Mouse (Mus musculus): Measurements from ENCODE around the gene 4930407I10Rik. TPM values are rescaled to one million over a fixed set of nuclear protein-coding genes. Genes with fewer than 3 reads are reported as not detected.

4930407I10Rik gene
- polyA plus RNA-seq, 1 experiment from 2014 or later = not detected

DNA sequence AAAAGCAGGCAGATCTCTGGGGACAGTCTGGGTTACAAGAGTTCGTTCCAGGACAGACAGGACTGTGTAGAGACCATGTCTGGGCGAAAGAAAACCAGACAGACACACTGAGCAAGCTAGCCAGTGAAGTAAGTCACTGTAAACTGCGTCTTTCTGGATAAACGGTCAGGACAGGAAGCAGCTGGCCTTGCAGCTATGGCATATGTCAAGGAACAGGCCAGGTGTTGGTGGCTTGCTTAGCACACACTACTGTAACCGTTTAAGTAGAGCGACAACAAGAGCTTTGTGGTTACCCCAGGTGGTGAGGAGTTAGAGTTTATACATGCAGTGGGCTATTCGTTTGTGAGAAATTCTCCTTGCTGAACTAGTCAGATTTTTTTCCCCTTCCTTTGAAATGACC is 31.2 kb upstream of the 4930407I10Rik start:
- no peak for TF ChIP-seq CTCF (IDR thresholded peaks at IDR 0.05; ENCODE audit: low read depth)
- Histone ChIP-seq H3K27ac (no peak overlapping the region), H3K36me3 (ENCODE audit: insufficient read depth, low read length) (peaks cover 27% of the 10 kb centered on the region), H3K9ac (ENCODE audit: low read depth, low read length) (no peak overlapping the region), H3K27me3 (ENCODE audit: insufficient read depth, low read length) (no peaks in the 10 kb centered on the region), H3K4me3 (replicated peaks; ENCODE audit: low read depth, low read length) (no peak overlapping the region), H3K4me2 (ENCODE audit: low read length) (no peak overlapping the region), H3K9me3 (replicated peaks; ENCODE audit: low read length) (no peaks in the 10 kb centered on the region), H3K4me1 (replicated peaks; ENCODE audit: insufficient read depth, low read length) (no peaks in the 10 kb centered on the region)
- WGBS = 86% methylated on average over 7 of the region's 7 CpGs
- no peak for ATAC-seq (replicated peaks; ENCODE audit: low FRiP score, low read depth)
- DNase-seq (ENCODE audit: low spot score) = no peak

DNA sequence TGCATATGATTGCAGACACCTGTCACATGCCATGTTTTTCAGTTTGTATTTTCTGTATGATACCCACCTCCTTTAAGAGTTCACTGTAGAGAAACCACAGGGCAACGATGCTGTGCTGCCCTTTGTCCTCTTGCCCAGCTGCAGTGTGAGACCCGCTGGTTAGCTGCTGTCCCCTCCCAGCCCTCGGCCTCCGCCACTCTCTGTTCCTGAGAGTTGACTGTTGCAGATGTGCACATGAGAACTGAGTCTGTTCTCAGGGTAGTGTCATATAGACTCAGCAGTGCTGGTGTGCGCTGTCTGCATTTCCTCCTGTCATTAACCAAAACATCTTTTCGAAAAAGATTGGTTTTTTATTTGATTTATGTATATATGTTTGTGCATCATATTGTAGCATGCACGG is 26.6 kb upstream of the 4930407I10Rik start:
- no peak for ATAC-seq (replicated peaks; ENCODE audit: low FRiP score, low read depth)
- H3K27me3 ChIP-seq (ENCODE audit: insufficient read depth, low read length) = no peaks in the 10 kb centered on the region
- WGBS = 86% methylated on average over 7 of the region's 7 CpGs
- H3K4me2 ChIP-seq (ENCODE audit: low read length) = no peak overlapping the region
- no peaks in the 10 kb centered on the region for H3K9me3 ChIP-seq (replicated peaks; ENCODE audit: low read length)
- no peak for TF ChIP-seq CTCF (IDR thresholded peaks at IDR 0.05; ENCODE audit: low read depth)
- H3K4me1 ChIP-seq (replicated peaks; ENCODE audit: insufficient read depth, low read length) = no peaks in the 10 kb centered on the region
- H3K4me3 ChIP-seq (replicated peaks; ENCODE audit: low read depth, low read length) = no peak overlapping the region
- no peak overlapping the region for H3K9ac ChIP-seq (ENCODE audit: low read depth, low read length)
- no peak overlapping the region for H3K27ac ChIP-seq
- no peak for DNase-seq (ENCODE audit: low spot score)
- H3K36me3 ChIP-seq (ENCODE audit: insufficient read depth, low read length) = peaks cover 5% of the 10 kb centered on the region; the same call in 1 of the 2 replicates

DNA sequence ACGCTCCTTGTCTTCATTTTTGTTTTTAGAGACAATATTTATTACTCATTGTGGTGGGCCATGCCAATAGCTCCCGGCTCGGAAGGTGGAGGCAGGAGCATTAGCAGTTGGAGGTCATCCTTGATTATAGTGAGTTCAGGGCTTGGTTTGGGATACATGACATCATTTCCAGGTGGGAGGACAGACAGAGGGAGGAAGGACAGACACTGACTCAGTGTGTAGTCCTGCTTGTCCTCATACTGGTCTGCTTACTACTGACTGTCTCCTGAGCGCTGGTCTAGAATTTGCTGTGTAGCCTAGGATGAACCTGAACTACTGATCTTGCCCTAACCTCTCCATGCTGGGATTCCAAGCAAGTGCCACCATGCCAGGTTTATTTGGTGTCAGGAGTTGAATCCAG is 25.2 kb upstream of the 4930407I10Rik start, which contains the start of gene Desi1:
Desi1 (minus strand) TSS at position 101 of the 400 bp plus-strand sequence.
- TF ChIP-seq CTCF (IDR thresholded peaks at IDR 0.05; ENCODE audit: low read depth) = no peak
- 79% methylated on average over 4 of the region's 4 CpGs for WGBS
- H3K27me3 ChIP-seq (ENCODE audit: insufficient read depth, low read length) = no peaks in the 10 kb centered on the region

DNA sequence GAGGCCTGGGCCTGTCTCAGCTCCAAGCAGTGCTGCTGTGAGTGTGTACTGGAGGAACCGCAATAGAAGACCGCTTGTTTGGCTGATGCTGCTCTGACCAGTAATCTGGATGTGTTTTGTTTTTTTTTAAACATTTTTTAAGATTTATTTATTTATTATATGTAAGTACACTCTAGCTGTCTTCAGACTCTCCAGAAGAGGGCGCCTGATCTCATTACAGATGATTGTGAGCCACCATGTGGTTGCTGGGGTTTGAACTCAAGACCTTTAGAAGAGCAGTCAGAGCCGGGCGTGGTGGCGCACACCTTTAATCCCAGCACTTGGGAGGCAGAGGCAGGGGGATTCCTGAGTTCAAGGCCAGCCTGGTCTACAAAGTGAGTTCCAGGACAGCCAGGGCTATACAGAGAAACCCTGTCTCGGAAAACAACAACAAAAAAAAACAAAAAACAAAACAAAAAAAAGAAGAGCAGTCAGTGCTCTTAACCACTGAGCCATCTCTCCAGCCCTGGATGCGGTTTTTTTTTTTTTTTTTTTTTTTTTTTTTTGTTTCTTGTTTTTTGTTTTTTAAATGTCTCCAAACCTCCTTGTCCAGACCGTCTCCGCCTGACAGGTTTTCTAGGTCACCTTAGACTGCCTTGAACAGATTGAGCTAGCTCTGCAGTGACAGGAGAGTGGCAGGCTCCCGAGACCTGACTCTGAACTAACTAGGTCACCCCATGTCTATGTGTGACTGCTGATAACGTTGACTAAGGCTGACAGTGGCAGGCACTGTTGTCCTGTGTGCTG is 22.9 kb upstream of the 4930407I10Rik start:
- H3K4me2 ChIP-seq (ENCODE audit: low read length) = no peak overlapping the region
- no peak overlapping the region for H3K27ac ChIP-seq
- H3K4me1 ChIP-seq (replicated peaks; ENCODE audit: insufficient read depth, low read length) = no peaks in the 10 kb centered on the region
- WGBS = 78% methylated on average over 12 of the region's 12 CpGs
- peaks cover 15% of the 10 kb centered on the region; the same call in 1 of the 2 replicates for H3K36me3 ChIP-seq (ENCODE audit: insufficient read depth, low read length)
- no peak for ATAC-seq (replicated peaks; ENCODE audit: low FRiP score, low read depth)
- TF ChIP-seq CTCF (IDR thresholded peaks at IDR 0.05; ENCODE audit: low read depth) = peak; percentile 60
- DNase-seq (ENCODE audit: low spot score) = peak; percentile 60
- no peak overlapping the region for H3K9ac ChIP-seq (ENCODE audit: low read depth, low read length)
- no peak overlapping the region for H3K4me3 ChIP-seq (replicated peaks; ENCODE audit: low read depth, low read length)
- H3K9me3 ChIP-seq (replicated peaks; ENCODE audit: low read length) = no peaks in the 10 kb centered on the region
- H3K27me3 ChIP-seq (ENCODE audit: insufficient read depth, low read length) = no peaks in the 10 kb centered on the region

More for the DNA sequence above, 25.2 kb upstream of the 4930407I10Rik start, which contains the start of gene Desi1:
- Histone ChIP-seq H3K36me3 (ENCODE audit: insufficient read depth, low read length) (peaks cover 7% of the 10 kb centered on the region; the same call in 1 of the 2 replicates), H3K4me2 (ENCODE audit: low read length) (no peak within 1 kb of the TSS), H3K27ac (no peak within 1 kb of the TSS), H3K9ac (ENCODE audit: low read depth, low read length) (no peak within 1 kb of the TSS), H3K9me3 (replicated peaks; ENCODE audit: low read length) (no peaks in the 10 kb centered on the region), H3K4me3 (replicated peaks; ENCODE audit: low read depth, low read length) (no peak within 1 kb of the TSS), H3K4me1 (replicated peaks; ENCODE audit: insufficient read depth, low read length) (no peaks in the 10 kb centered on the region)
- DNase-seq (ENCODE audit: low spot score) (no peak), ATAC-seq (replicated peaks; ENCODE audit: low FRiP score, low read depth) (no peak)

DNA sequence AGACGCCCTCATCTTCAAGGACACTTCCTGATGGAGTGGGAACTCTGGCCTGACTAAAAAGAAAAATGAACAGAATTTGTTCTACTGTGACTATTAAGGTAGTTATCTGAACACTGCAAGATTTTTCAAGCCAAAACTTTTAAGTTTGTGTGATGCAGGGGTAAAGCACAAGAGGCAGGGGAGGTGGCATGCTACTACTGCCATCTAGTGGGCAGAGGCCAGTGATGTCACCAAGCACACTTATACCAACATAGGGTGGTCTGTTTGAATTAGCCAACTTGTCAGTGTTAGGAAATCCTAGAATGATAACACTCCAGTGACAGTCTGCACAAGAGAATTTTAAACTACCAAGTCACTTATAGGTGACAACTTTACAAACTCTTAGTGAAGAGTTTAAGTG is 18.3 kb upstream of the 4930407I10Rik start:
- Histone ChIP-seq H3K4me1 (replicated peaks; ENCODE audit: insufficient read depth, low read length) (0 out of 2 replicates have a peak, but pooled peaks cover under 1% of the 10 kb centered on the region), H3K4me2 (ENCODE audit: low read length) (no peak overlapping the region), H3K4me3 (replicated peaks; ENCODE audit: low read depth, low read length) (no peak overlapping the region), H3K27ac (no peak overlapping the region), H3K9ac (ENCODE audit: low read depth, low read length) (no peak overlapping the region), H3K36me3 (ENCODE audit: insufficient read depth, low read length) (peaks cover 25% of the 10 kb centered on the region; the same call in 1 of the 2 replicates), H3K27me3 (ENCODE audit: insufficient read depth, low read length) (no peaks in the 10 kb centered on the region), H3K9me3 (replicated peaks; ENCODE audit: low read length) (no peaks in the 10 kb centered on the region)
- WGBS = 94% methylated on average over 1 of the region's 1 CpGs
- DNase-seq (ENCODE audit: low spot score) (peak; percentile 74), ATAC-seq (replicated peaks; ENCODE audit: low FRiP score, low read depth) (no peak)
- peak; percentile 85 for TF ChIP-seq CTCF (IDR thresholded peaks at IDR 0.05; ENCODE audit: low read depth)

DNA sequence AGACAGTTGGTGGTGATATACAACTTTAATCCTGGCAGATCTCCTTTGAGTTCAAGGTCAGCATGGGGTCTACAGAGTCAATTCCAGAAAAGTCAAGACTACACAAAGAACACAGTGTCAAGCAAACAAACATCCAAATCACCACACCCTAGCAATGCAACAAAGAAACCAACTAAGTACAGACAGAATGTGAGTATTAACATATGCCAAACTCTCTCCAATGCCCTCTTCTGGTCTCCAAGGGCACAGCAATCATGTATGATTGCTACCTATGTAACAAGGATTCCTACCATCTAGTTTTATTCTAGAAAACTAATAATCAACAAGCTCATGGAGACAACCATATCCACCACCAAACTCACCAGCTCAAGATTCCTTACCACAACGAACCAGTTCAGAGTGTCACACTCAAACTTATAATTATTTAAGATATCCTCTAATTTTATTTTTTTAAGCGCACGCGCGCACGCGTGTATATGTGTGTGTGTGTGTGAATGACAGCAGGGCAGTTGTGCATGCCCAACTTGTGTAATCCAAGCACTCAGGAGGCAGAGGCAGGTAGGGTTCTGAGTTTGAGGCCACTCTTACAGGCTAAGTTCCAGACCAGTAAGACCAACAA is 14.7 kb upstream of the 4930407I10Rik start:
- peak; percentile 56 for TF ChIP-seq CTCF (IDR thresholded peaks at IDR 0.05; ENCODE audit: low read depth)
- Histone ChIP-seq H3K9ac (ENCODE audit: low read depth, low read length) (no peak overlapping the region), H3K4me2 (ENCODE audit: low read length) (no peak overlapping the region), H3K4me3 (replicated peaks; ENCODE audit: low read depth, low read length) (no peak overlapping the region), H3K4me1 (replicated peaks; ENCODE audit: insufficient read depth, low read length) (peaks cover 9% of the 10 kb centered on the region; the same call in 1 of the 2 replicates), H3K36me3 (ENCODE audit: insufficient read depth, low read length) (peaks cover 21% of the 10 kb centered on the region; the same call in 1 of the 2 replicates), H3K27ac (no peak overlapping the region), H3K27me3 (ENCODE audit: insufficient read depth, low read length) (no peaks in the 10 kb centered on the region), H3K9me3 (replicated peaks; ENCODE audit: low read length) (no peaks in the 10 kb centered on the region)
- WGBS = 95% methylated on average over 7 of the region's 7 CpGs
- DNase-seq (ENCODE audit: low spot score) (peak; percentile 66), ATAC-seq (replicated peaks; ENCODE audit: low FRiP score, low read depth) (no peak)

All from kidney, postnatal 0 days (tissue).